Mouse (Mus musculus) gastrocnemius, adult 18-20 months (tissue): ENCODE data around the gene Pdpn. TPM values are rescaled to one million over a fixed set of nuclear protein-coding genes. Genes with fewer than 3 reads are reported as not detected.

ENCODE experiments used
- DNase-seq: peaks from one replicate; pipeline ENCODE4 v3.0.0; 2021; ENCODE audit warnings: low spot score
- total RNA-seq, 2 experiments: library from RNA; stranded (reverse); gene quantifications; 2 replicates each; pipeline ENCODE4 v1.2.3; 2021

The Pdpn gene
- total RNA-seq, 2 experiments from 2014 or later, result 4.7 to 5.2 TPM

DNA sequence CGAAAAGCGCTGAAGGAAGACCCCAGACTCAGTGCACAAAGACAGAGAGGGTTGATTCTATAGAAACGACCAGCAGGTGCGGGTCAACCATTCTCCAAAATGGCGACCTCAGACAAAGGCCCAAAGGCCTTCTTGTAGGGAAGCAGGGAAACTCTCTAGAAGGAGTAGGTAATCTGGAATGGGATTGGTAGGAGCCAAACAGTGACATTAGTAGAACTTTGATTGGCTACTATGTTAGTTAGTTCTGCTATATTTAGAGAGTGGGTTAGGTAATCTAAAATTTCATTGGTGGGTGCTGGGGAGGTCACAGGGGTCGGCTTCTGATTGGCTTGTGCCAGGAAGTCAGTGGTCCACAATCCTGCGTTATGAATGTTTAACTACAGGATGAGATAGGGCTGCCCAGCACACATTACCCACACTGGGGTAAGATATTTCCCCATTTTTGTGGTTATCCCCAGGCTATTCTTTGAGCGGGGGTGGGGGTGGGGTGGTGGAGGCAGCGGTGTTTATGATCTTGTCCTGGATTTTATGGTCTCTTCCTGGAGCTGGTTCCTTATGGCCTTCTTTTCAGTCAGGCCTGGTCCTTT is 59.7 kb downstream of the Pdpn start:
- no peak for DNase-seq

DNA sequence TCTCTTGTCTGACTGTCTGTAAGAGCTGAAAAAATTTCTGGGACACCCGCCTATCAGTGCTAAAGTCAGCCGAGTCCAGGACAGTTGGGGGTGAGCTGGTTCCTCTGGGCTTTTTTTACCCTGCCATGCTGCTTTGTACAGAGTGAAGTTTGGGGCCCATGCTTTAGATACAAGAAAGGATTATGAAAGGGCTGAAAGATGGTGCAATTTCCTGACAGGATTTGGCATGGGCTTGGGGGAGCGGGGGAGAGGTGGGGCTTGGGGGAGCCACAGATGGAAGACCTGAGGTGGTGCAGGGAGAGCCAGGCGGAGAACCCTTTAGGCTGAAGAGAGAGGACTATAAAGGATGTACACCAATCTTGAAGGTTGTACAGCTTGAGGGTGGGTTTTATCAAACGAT is 60.2 kb downstream of the Pdpn start:
- DNase-seq, result no peak

DNA sequence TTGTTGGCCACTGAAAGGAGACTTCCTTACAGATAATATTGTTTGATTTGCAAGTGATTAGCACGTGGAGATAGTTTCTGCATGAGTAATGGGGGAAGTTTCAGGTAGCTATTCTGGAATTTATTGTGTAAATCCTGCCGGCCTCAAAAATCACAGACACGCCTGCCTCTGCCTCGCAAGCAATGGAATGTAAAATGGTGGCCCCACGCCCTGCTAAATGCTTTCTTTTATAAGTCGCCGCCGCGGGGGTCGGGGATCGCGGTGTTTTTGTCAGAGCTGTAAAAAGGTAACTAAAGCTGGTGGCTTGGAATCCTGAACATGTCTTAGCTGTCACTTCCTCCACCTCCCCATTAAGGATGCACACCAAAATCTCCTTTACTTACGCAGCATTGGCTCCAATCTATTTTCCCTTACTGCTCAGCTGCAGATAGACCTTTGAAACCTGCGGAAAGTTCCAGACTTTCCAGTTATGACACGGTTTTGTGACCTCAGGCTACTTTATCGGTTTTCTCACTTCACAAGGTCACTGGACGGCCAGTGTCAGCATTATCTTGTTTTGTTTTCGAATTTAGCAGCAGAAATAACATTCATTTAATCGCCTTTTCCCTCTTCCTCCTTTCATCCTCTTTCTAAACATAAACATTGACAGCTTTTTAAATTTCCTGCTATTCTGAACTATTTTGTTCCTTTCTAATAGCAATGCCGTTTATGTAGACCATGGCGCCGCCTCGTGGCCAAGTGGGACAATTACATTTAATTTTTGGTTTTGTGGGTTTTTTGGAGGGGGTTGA is 60.9 kb downstream of the Pdpn start:
- peak; percentile 33 for DNase-seq

DNA sequence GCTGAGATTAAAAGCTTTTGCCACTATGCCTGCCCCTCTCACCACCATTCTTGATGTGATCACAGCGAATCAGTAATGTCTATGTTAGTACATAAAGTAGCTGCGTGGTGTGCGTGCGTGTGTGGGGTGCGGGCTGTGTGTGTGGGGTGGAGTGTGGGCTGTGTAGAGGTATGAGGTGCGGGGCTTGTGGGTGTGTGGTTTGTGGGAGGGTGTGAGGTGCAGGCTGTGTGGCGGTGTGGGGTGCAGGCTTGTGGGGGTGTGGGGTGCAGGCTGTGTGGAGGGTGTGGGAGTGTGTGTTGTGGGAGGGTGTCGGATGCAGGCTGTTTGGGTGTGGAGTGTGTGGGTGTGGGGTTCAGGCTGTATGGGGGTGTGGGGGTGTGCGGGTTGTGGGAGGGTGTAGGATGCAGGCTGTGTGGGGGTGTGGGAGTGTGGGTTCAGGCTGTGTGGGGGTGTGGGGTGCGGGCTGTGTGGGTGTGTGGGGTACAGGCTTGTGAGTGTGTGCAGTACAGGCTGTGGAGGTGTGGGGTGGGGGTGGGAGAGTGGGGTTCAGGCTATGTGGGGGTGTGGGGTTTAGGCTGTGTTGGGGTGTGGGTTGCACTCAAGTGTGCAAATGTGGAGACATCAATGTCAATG is 67.5 kb downstream of the Pdpn start:
- DNase-seq, result no peak

DNA sequence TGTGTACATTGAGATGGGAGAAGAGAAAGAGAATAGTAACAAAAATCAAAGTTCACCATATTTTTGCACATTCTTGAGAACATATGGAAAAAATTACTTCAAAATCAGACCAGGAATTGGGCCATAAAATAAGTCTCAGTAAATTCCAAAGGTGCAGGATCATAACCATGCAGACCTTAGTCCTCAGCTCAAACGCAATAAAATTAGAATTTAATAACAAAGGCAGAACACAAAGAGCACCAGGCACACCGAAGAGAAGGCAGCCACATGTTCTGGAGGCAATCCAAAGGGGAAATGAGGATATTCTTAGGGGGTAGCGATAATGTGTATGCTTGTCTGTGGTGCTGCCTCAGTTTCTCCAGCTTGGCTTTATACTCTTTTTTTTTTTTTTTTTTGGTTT is 68.3 kb downstream of the Pdpn start:
- no peak for DNase-seq

DNA sequence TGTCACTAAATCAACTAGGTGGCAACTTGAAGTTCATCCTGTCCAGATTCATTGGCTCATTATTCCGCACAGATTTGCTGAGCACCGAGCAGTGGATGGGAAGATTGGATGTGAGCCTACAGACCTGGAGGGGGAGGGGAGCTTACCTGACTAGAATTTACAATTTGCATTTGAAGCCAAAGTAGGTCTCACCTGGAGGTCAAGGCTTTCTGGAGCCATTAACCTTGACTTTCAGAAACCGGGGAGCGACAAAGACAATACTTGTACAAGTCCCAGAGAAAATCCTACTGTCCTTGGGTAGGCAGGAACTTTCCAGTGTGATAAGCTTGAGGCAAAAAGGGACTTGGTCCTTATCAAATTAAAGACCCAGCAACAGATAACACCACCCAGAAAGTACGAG is 71.4 kb downstream of the Pdpn start:
- no peak for DNase-seq

DNA sequence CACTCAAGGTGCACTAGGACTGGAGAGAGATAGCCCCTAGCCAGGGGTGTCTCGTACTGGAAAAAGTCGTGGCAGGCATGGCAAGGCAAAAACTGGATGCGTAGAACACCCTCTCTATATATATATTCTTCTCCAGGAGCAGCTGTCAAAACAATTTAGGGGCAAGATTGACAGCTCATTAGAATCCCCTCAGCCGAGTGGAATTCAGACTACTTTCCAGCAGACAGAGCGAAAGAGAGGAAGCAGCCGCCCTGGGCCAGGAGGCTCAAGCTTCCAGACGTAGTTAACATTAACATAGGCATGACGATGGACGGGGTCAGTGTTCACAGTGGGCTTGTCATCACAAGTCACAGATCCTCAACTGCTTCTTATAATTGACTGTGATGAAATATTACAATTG is 73.5 kb downstream of the Pdpn start:
- no peak for DNase-seq

DNA sequence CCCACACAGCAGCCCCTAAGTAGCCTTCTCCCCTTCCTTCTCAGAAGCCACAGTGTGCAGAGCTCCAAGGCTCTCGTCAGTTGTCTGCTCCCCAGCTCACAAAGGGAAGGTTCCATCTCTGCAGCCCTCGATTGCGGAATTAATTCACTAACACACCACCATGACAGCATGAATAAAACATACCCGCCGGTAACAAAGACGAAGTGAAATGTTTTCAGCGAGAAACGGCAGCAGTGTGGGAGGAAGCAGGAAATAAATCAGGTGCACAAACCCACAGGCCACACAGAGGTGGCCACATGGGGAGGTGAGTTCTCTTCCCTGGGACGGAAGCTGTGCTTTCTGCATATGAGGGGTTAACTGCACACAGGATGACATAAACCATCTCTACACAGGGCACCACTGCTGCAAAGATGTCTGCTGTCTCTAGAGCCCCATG is 80.0 kb downstream of the Pdpn start:
- no peak for DNase-seq

DNA sequence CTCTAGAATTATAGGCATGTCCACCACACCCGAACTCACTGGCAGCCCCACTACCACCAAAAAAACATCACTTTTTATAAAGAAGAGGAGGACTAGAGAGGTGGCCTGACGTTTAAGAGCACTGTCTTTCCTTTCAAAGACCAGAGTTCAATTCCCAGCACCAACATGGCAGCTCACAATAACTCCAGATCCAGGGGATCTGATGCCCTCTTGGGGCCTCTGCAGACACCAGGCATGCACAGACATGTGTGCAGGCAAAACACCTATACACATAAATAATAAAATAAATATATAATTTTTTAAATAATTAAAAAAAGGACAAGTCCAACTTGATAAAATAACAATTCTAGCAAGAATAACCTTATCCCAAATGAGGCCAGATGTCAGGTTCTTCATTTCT is 80.5 kb downstream of the Pdpn start:
- no peak for DNase-seq

Other genes starting within 250 kb of the Pdpn start
- gene Prdm2, start 86.6 kb downstream of the Pdpn start, total RNA-seq, result 10 to 100 TPM; 22.8 to 26.3 TPM
- 10 to 100 TPM; 33.4 to 37.4 TPM for gene Lrrc38, start 50.2 kb upstream of the Pdpn start, total RNA-seq
- not detected for gene Pramel1, start 94.9 kb upstream of the Pdpn start, total RNA-seq
- 1 to 10 TPM; 6.1 to 7.7 TPM for gene Pramef8, start 112.9 kb upstream of the Pdpn start, total RNA-seq
- gene Oog4, start 150.8 kb upstream of the Pdpn start, total RNA-seq, result not detected
- not detected for gene Gm13043, start 211.8 kb upstream of the Pdpn start, total RNA-seq
- not detected for gene Gm13040, start 236.4 kb upstream of the Pdpn start, total RNA-seq